Mouse (Mus musculus) limb, embryonic 15.5 days (tissue): ENCODE measurements around the gene Abat. TPM values are rescaled to one million over a fixed set of nuclear protein-coding genes. Genes with fewer than 3 reads are reported as not detected.
"Not testable (repeated sequence)": the region's sequence is repeated elsewhere in the genome, so short reads cannot be mapped to it uniquely, and the experiment has no call there.

Source experiments
- ATAC-seq: fragments of 200-750 bp; cut with Nextera tagmentation; 2 replicates; pipeline ENCODE4 v1.8.0; 2017; ENCODE audit warnings: low read depth, moderate TSS enrichment; ENCODE audit not compliant: insufficient number of reproducible peaks, low FRiP score, low TSS enrichment
- H3K27ac ChIP-seq: fragments of 300-500 bp; sonication (generic); 2 replicates; pipeline ENCODE4 v1.5.1; 2015; ENCODE audit warnings: moderate library complexity, mild to moderate bottlenecking, inconsistent platforms
- H3K27me3 ChIP-seq: fragments of 300-500 bp; sonication (generic); 2 replicates; pipeline ENCODE4 v1.6.1; 2015; ENCODE audit warnings: inconsistent platforms
- H3K36me3 ChIP-seq: fragments of 300-500 bp; sonication (generic); 2 replicates; pipeline ENCODE4 v1.6.1; 2015; ENCODE audit warnings: inconsistent platforms
- H3K4me1 ChIP-seq: fragments of 300-500 bp; sonication (generic); 2 replicates; pipeline ENCODE4 v1.6.1; 2015; ENCODE audit warnings: inconsistent platforms
- H3K4me2 ChIP-seq: fragments of 300-500 bp; sonication (generic); 2 replicates; pipeline ENCODE4 v1.6.1; 2015; ENCODE audit warnings: mild to moderate bottlenecking, inconsistent platforms
- H3K4me3 ChIP-seq: fragments of 300-500 bp; sonication (generic); 2 replicates; pipeline ENCODE4 v1.5.1; 2015; ENCODE audit warnings: mild to moderate bottlenecking, inconsistent platforms
- H3K9ac ChIP-seq: fragments of 300-500 bp; sonication (generic); 2 replicates; pipeline ENCODE4 v1.6.1; 2015; ENCODE audit warnings: inconsistent platforms
- H3K9me3 ChIP-seq: fragments of 300-500 bp; sonication (generic); 2 replicates; pipeline ENCODE4 v1.6.1; 2016; ENCODE audit warnings: inconsistent platforms
- WGBS: fragments of 180-500 bp; shearing (Covaris S2); methylation state at CpG from one replicate; pipeline ENCODE4 v1.1.7; 2015; 5-methylcytosine and 5-hydroxymethylcytosine counted together
- polyA plus RNA-seq: library from polyadenylated mRNA; unstranded; fragments of >200 nt; fragmentation: Nextera tagmentation; extraction: Ambion mirVana; gene quantifications from 2 replicates; pipeline ENCODE4 v1.2.1, GENCODE M21; 2015

Abat gene
- polyA plus RNA-seq, 1 experiment from 2014 or later, result 24.0 TPM

- H3K4me2 ChIP-seq, H3K4me1 ChIP-seq, H3K27ac ChIP-seq, H3K9me3 ChIP-seq, H3K9ac ChIP-seq, ATAC-seq, H3K36me3 ChIP-seq, H3K4me3 ChIP-seq, H3K27me3 ChIP-seq: not testable (repeated sequence)
- WGBS, result 77% methylated on average over 3 of the region's 3 CpGs
Observed at GRCm38 (mm10) chr16:8562827-8563226, 49.6 kb downstream of the Abat start.

GRCm38 (mm10) chr16:8564836-8565235, 51.6 kb downstream of the Abat start:
- no peak overlapping the region for H3K27ac ChIP-seq
- peaks cover 3% of the 10 kb centered on the region; the same call in 1 of the 2 replicates for H3K36me3 ChIP-seq
- no peak for ATAC-seq
- H3K9me3 ChIP-seq, result peaks cover 3% of the 10 kb centered on the region; the same call in 1 of the 2 replicates
- H3K27me3 ChIP-seq, result no peaks in the 10 kb centered on the region
- H3K9ac ChIP-seq, result no peak overlapping the region
- no peak overlapping the region for H3K4me3 ChIP-seq
- no peak overlapping the region for H3K4me2 ChIP-seq
- 85% methylated on average over 2 of the region's 2 CpGs for WGBS
- H3K4me1 ChIP-seq, result 0 out of 2 replicates have a peak, but pooled peaks cover 3% of the 10 kb centered on the region

GRCm38 (mm10) chr16:8565539-8565938, 52.3 kb downstream of the Abat start:
- Histone ChIP-seq H3K27ac (no peak overlapping the region), H3K4me1 (0 out of 2 replicates have a peak, but pooled peaks cover 3% of the 10 kb centered on the region), H3K36me3 (no peaks in the 10 kb centered on the region), H3K27me3 (no peaks in the 10 kb centered on the region), H3K9ac (no peak overlapping the region), H3K9me3 (no peaks in the 10 kb centered on the region), H3K4me3 (no peak overlapping the region), H3K4me2 (no peak overlapping the region)
- no peak for ATAC-seq
- 82% methylated on average over 2 of the region's 2 CpGs for WGBS

- Histone ChIP-seq H3K36me3 (no peaks in the 10 kb centered on the region), H3K9ac (no peak overlapping the region), H3K4me1 (0 out of 2 replicates have a peak, but pooled peaks cover 3% of the 10 kb centered on the region), H3K4me2 (no peak overlapping the region), H3K27me3 (no peaks in the 10 kb centered on the region), H3K9me3 (no peaks in the 10 kb centered on the region), H3K4me3 (no peak overlapping the region), H3K27ac (no peak overlapping the region)
- ATAC-seq, result no peak
- 30% methylated on average over 3 of the region's 3 CpGs for WGBS
Observed at GRCm38 (mm10) chr16:8566115-8566711, 53.0 kb downstream of the Abat start.

- Histone ChIP-seq H3K4me2 (no peak overlapping the region), H3K36me3 (no peaks in the 10 kb centered on the region; the same call in 1 of the 2 replicates), H3K4me3 (no peak overlapping the region), H3K27ac (no peak overlapping the region), H3K9ac (no peak overlapping the region), H3K9me3 (no peaks in the 10 kb centered on the region), H3K27me3 (no peaks in the 10 kb centered on the region), H3K4me1 (0 out of 2 replicates have a peak, but pooled peaks cover 3% of the 10 kb centered on the region)
- 86% methylated on average over 7 of the region's 7 CpGs for WGBS
- no peak for ATAC-seq
Observed at GRCm38 (mm10) chr16:8568881-8569280, 55.7 kb downstream of the Abat start.

- 58% methylated on average over 12 of the region's 12 CpGs for WGBS
- no peak overlapping the region for H3K4me3 ChIP-seq
Observed at GRCm38 (mm10) chr16:8570336-8570735, 57.1 kb downstream of the Abat start.

GRCm38 (mm10) chr16:8570901-8571615, 57.8 kb downstream of the Abat start:
- H3K9ac ChIP-seq, result no peak overlapping the region
- H3K4me2 ChIP-seq, result no peak overlapping the region
- WGBS, result 65% methylated on average over 11 of the region's 11 CpGs
- H3K27ac ChIP-seq, result no peak overlapping the region
- H3K4me3 ChIP-seq, result no peak overlapping the region
- H3K27me3 ChIP-seq, result no peaks in the 10 kb centered on the region
- H3K36me3 ChIP-seq, result no peaks in the 10 kb centered on the region; the same call in 1 of the 2 replicates
- H3K4me1 ChIP-seq, result 0 out of 2 replicates have a peak, but pooled peaks cover 2% of the 10 kb centered on the region
- no peaks in the 10 kb centered on the region for H3K9me3 ChIP-seq
- no peak for ATAC-seq

More at GRCm38 (mm10) chr16:8570336-8570735, 57.1 kb downstream of the Abat start:
- no peaks in the 10 kb centered on the region; the same call in 1 of the 2 replicates for H3K36me3 ChIP-seq
- H3K9ac ChIP-seq, result no peak overlapping the region
- H3K4me2 ChIP-seq, result no peak overlapping the region
- H3K9me3 ChIP-seq, result no peaks in the 10 kb centered on the region
- H3K27me3 ChIP-seq, result no peaks in the 10 kb centered on the region
- ATAC-seq, result no peak
- H3K4me1 ChIP-seq, result 0 out of 2 replicates have a peak, but pooled peaks cover 3% of the 10 kb centered on the region
- H3K27ac ChIP-seq, result no peak overlapping the region

- no peak overlapping the region for H3K4me2 ChIP-seq
- no peak overlapping the region for H3K27ac ChIP-seq
- no peaks in the 10 kb centered on the region; the same call in 1 of the 2 replicates for H3K36me3 ChIP-seq
- ATAC-seq, result no peak
- H3K4me1 ChIP-seq, result no peaks in the 10 kb centered on the region
- no peak overlapping the region for H3K9ac ChIP-seq
- H3K4me3 ChIP-seq, result no peak overlapping the region
- no peaks in the 10 kb centered on the region for H3K9me3 ChIP-seq
- H3K27me3 ChIP-seq, result no peaks in the 10 kb centered on the region
- 90% methylated on average over 4 of the region's 4 CpGs for WGBS
Observed at GRCm38 (mm10) chr16:8573041-8573440, 59.8 kb downstream of the Abat start.

GRCm38 (mm10) chr16:8573751-8574150, 60.5 kb downstream of the Abat start:
- no peaks in the 10 kb centered on the region for H3K4me1 ChIP-seq
- no peaks in the 10 kb centered on the region; the same call in 1 of the 2 replicates for H3K36me3 ChIP-seq
- 14% methylated on average over 3 of the region's 3 CpGs for WGBS
- H3K4me2 ChIP-seq, result no peak overlapping the region
- no peak overlapping the region for H3K4me3 ChIP-seq
- no peak overlapping the region for H3K9ac ChIP-seq
- no peak overlapping the region for H3K27ac ChIP-seq
- no peaks in the 10 kb centered on the region for H3K9me3 ChIP-seq
- no peaks in the 10 kb centered on the region for H3K27me3 ChIP-seq
- ATAC-seq, result no peak

GRCm38 (mm10) chr16:8574316-8574715, 61.1 kb downstream of the Abat start:
- Histone ChIP-seq H3K27ac (no peak overlapping the region), H3K9ac (no peak overlapping the region), H3K4me1 (no peaks in the 10 kb centered on the region), H3K27me3 (no peaks in the 10 kb centered on the region), H3K9me3 (no peaks in the 10 kb centered on the region), H3K36me3 (no peaks in the 10 kb centered on the region; the same call in 1 of the 2 replicates), H3K4me2 (no peak overlapping the region), H3K4me3 (no peak overlapping the region)
- WGBS, result 84% methylated on average over 11 of the region's 11 CpGs
- no peak for ATAC-seq

GRCm38 (mm10) chr16:8576111-8576510, 62.9 kb downstream of the Abat start:
- no peak overlapping the region for H3K9ac ChIP-seq
- 62% methylated on average over 3 of the region's 3 CpGs for WGBS
- no peaks in the 10 kb centered on the region for H3K9me3 ChIP-seq
- ATAC-seq, result no peak
- no peaks in the 10 kb centered on the region; the same call in 1 of the 2 replicates for H3K36me3 ChIP-seq
- H3K4me1 ChIP-seq, result no peaks in the 10 kb centered on the region
- no peak overlapping the region for H3K4me2 ChIP-seq
- H3K27me3 ChIP-seq, result no peaks in the 10 kb centered on the region
- no peak overlapping the region for H3K27ac ChIP-seq
- H3K4me3 ChIP-seq, result no peak overlapping the region

GRCm38 (mm10) chr16:8576901-8577300, 63.7 kb downstream of the Abat start:
- Histone ChIP-seq H3K36me3 (peaks cover 2% of the 10 kb centered on the region; the same call in 1 of the 2 replicates), H3K27me3 (no peaks in the 10 kb centered on the region), H3K4me3 (no peak overlapping the region), H3K9me3 (no peaks in the 10 kb centered on the region), H3K27ac (no peak overlapping the region), H3K9ac (no peak overlapping the region), H3K4me2 (no peak overlapping the region), H3K4me1 (no peaks in the 10 kb centered on the region)
- WGBS, result 72% methylated on average over 3 of the region's 3 CpGs
- no peak for ATAC-seq
